ENCODE assay signal across 24 mouse cellular contexts in the genomic region with DNA sequence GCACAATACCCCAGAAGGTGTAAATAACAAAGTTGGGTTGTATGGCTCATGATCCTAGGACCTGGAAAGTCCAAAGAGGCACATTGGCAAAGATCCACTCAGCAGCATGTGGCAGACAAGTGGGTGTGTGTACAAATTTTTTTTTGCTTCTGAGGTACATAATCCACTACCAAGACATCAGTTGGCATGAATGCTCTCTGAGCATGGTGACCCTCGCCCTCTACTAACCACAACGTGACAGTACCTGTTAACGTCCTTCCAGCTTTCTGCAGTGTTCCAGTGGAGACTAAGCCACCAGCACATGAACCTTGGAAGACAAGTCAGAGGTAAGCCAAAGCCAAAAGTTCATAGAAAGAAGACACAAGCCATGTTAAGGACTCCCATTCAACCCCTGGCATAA.
"Had no signal": no experiment of that assay in that cellular context is flagged by ENCODE, and none has a peak within 500 bp of the region (broad histone marks: within the 10 kb centered on the region; RNA-seq: fewer than 3 reads in every experiment).

No protein-coding gene starts in this region.

- H3K9me3 ChIP-seq: limb, embryonic 10.5 days; limb, embryonic 13.5 days; liver, embryonic 12.5 days; liver, embryonic 15.5 days; lung, embryonic 15.5 days; megakaryocyte, embryonic 14.5 days; midbrain, embryonic 10.5 days; midbrain, embryonic 13.5 days; neural tube, embryonic 13.5 days had no signal

- H3K9ac ChIP-seq: limb, embryonic 13.5 days; liver, embryonic 12.5 days; liver, embryonic 15.5 days; lung, embryonic 15.5 days; midbrain, embryonic 13.5 days; neural tube, embryonic 13.5 days had no signal

- ATAC-seq: inflammation-experienced regulatory T-cells, adult 6 months; intestine, embryonic 16.5 days; liver, embryonic 12.5 days; midbrain, embryonic 13.5 days; midbrain, embryonic 16.5 days had no signal

- H3K27ac ChIP-seq: layer of hippocampus, adult 2 months; limb, embryonic 10.5 days; limb, embryonic 13.5 days; liver, embryonic 12.5 days; liver, embryonic 15.5 days; lung, embryonic 15.5 days; midbrain, embryonic 10.5 days; midbrain, embryonic 13.5 days; neural tube, embryonic 13.5 days had no signal

- H3K4me2 ChIP-seq: limb, embryonic 13.5 days; liver, embryonic 12.5 days; liver, embryonic 15.5 days; lung, embryonic 15.5 days; midbrain, embryonic 13.5 days; neural tube, embryonic 13.5 days had no signal

- H3K4me3 ChIP-seq: layer of hippocampus, adult 2 months; limb, embryonic 10.5 days; limb, embryonic 13.5 days; liver, embryonic 12.5 days; liver, embryonic 15.5 days; lung, embryonic 15.5 days; megakaryocyte, embryonic 14.5 days; midbrain, embryonic 10.5 days; midbrain, embryonic 13.5 days; myocyte; neural tube, embryonic 13.5 days had no signal

- H3K4me1 ChIP-seq: liver, embryonic 12.5 days; megakaryocyte, embryonic 14.5 days; neural tube, embryonic 13.5 days had no signal

- H3K36me3 ChIP-seq: limb, embryonic 10.5 days; limb, embryonic 13.5 days; liver, embryonic 12.5 days; liver, embryonic 15.5 days; lung, embryonic 15.5 days; midbrain, embryonic 10.5 days; midbrain, embryonic 13.5 days; neural tube, embryonic 13.5 days had no signal

- DNase-seq: layer of hippocampus, adult 9-11 months; liver; lung, adult 18-20 months; lung, postnatal 10 days; lung, postnatal 36 days; retina, postnatal 1 day; right cerebral cortex, postnatal 25 days; spleen, adult 18-20 months; thymus, adult 18-20 months; thymus, postnatal 36 days had no signal

- H3K27me3 ChIP-seq: limb, embryonic 13.5 days; liver, embryonic 12.5 days; liver, embryonic 15.5 days; lung, embryonic 15.5 days; megakaryocyte, embryonic 14.5 days; midbrain, embryonic 13.5 days; neural tube, embryonic 13.5 days had no signal
